Mouse (Mus musculus) heart, adult 8-10 months (tissue): ENCODE data around the gene A730049H05Rik. TPM values are rescaled to one million over a fixed set of nuclear protein-coding genes. Genes with fewer than 3 reads are reported as not detected.

Source experiments
- DNase-seq: peaks from one replicate; pipeline ENCODE4 v3.0.0; 2022; ENCODE audit warnings: low spot score
- total RNA-seq, 4 experiments: library from RNA; stranded (reverse); gene quantifications; 2 replicates each; pipeline ENCODE4 v1.2.4; 2022

The A730049H05Rik gene
- total RNA-seq, 4 experiments from 2014 or later: 0.11 to 0.22 (median 0.16) TPM

- no peak for DNase-seq
Observed at GRCm38 (mm10) chr6:92878771-92879170, 62.5 kb downstream of the A730049H05Rik start.

- DNase-seq: no peak
Observed at GRCm38 (mm10) chr6:92879700-92880265, 63.5 kb downstream of the A730049H05Rik start.

GRCm38 (mm10) chr6:92882446-92882845, 66.2 kb downstream of the A730049H05Rik start:
- no peak for DNase-seq

- DNase-seq: no peak
Observed at GRCm38 (mm10) chr6:92883131-92883900, 67.0 kb downstream of the A730049H05Rik start.

GRCm38 (mm10) chr6:92891535-92891934, 75.3 kb downstream of the A730049H05Rik start:
- no peak for DNase-seq

Other genes starting within 250 kb of the A730049H05Rik start
- 1 to 10 TPM; 4.2 to 5.7 (median 5.1) TPM for gene Prickle2, start 110.3 kb upstream of the A730049H05Rik start, total RNA-seq
- gene Gm15737, start 52.9 kb downstream of the A730049H05Rik start, total RNA-seq: under 1 TPM; 0.20 to 0.72 (median 0.27) TPM
- 10 to 100 TPM in 3 of 4 experiments, 1 to 10 TPM in 1; 5.9 to 12.6 (median 11.5) TPM for gene Adamts9, start 127.0 kb downstream of the A730049H05Rik start, total RNA-seq